Mouse (Mus musculus): Measurements from ENCODE around the gene Klc1. TPM values are rescaled to one million over a fixed set of nuclear protein-coding genes. Genes with fewer than 3 reads are reported as not detected.

Gene Klc1
- polyA plus RNA-seq, 1 experiment, result 85.0 TPM

DNA sequence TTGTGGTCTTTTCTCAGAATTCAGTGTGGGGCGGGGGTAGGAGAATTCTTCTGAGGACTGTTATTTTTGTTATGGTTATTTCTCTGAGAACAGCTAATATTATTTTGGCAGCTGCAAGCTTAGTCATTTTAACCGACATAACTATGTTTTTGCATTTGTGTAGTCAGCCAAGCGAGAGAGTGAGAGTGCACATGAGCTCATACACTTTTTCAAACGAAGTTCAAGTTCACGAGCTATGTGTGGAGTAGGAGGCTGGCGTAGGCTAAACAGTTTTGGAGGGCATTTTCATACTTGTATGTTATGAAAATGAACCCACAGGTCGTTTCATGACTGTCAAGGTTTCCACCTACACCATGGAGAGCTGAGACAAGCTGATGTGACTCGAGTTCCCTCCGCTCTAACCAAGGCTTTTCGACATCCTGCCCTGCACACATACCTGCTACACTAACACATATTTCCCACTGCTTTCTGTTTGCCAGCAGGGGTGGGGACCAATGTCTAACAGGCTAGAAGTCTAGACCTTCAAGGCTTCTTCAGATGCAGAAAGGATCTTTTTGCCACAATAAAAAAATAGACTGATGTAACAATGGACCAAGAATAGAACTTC lies 9.8 kb downstream of the Klc1 start:
- TF ChIP-seq CTCF (IDR thresholded peaks at IDR 0.05; ENCODE audit: borderline replicate concordance, control insufficient read depth, extremely low read depth, insufficient read depth, low read length, poor library complexity) (no peak), POLR2A (IDR thresholded peaks at IDR 0.05; ENCODE audit: control insufficient read depth, extremely low read depth, insufficient read depth, low read length, poor library complexity) (no peak)
- Histone ChIP-seq H3K4me3 (ENCODE audit: control insufficient read depth, insufficient read depth, low read length) (no peak overlapping the region), H3K27me3 (ENCODE audit: control insufficient read depth, insufficient read depth, low read length) (no peaks in the 10 kb centered on the region), H3K27ac (ENCODE audit: control insufficient read depth, insufficient read depth, low read length) (no peak overlapping the region), H3K36me3 (ENCODE audit: control insufficient read depth, insufficient read depth, low read length) (peaks cover 12% of the 10 kb centered on the region), H3K4me1 (replicated peaks; ENCODE audit: control insufficient read depth, insufficient read depth, low read length) (peaks cover 12% of the 10 kb centered on the region)
- DNase-seq, result no peak
- 90% methylated on average over 10 of the region's 10 CpGs for WGBS

DNA sequence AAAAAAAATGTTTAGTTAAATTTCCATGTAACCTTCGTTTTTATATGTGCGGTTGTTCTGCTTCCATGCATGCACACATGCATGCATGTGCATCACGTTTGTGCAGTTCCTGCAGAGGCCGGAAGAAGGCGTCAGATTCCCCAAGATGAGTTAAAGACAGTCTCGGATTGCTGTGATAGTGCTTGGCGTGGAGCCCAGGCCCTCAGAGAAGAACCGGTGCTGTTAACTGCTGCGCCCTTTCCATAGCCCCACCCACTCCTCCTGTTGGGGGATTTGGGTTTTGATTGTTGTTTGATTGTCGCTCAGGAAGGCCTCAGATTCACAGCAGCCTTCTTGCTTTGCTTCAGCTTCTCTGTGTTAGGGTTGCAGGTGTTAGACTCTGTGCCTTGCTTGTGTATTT lies 10.7 kb downstream of the Klc1 start:
- Histone ChIP-seq H3K4me1 (replicated peaks; ENCODE audit: control insufficient read depth, insufficient read depth, low read length) (peaks cover 12% of the 10 kb centered on the region), H3K27ac (ENCODE audit: control insufficient read depth, insufficient read depth, low read length) (no peak overlapping the region), H3K27me3 (ENCODE audit: control insufficient read depth, insufficient read depth, low read length) (no peaks in the 10 kb centered on the region), H3K36me3 (ENCODE audit: control insufficient read depth, insufficient read depth, low read length) (peaks cover 18% of the 10 kb centered on the region), H3K4me3 (ENCODE audit: control insufficient read depth, insufficient read depth, low read length) (no peak overlapping the region)
- DNase-seq, result peak; percentile 35
- no peak for TF ChIP-seq POLR2A (IDR thresholded peaks at IDR 0.05; ENCODE audit: control insufficient read depth, extremely low read depth, insufficient read depth, low read length, poor library complexity)
- no peak for TF ChIP-seq CTCF (IDR thresholded peaks at IDR 0.05; ENCODE audit: borderline replicate concordance, control insufficient read depth, extremely low read depth, insufficient read depth, low read length, poor library complexity)
- WGBS, result 28% methylated on average over 10 of the region's 10 CpGs

DNA sequence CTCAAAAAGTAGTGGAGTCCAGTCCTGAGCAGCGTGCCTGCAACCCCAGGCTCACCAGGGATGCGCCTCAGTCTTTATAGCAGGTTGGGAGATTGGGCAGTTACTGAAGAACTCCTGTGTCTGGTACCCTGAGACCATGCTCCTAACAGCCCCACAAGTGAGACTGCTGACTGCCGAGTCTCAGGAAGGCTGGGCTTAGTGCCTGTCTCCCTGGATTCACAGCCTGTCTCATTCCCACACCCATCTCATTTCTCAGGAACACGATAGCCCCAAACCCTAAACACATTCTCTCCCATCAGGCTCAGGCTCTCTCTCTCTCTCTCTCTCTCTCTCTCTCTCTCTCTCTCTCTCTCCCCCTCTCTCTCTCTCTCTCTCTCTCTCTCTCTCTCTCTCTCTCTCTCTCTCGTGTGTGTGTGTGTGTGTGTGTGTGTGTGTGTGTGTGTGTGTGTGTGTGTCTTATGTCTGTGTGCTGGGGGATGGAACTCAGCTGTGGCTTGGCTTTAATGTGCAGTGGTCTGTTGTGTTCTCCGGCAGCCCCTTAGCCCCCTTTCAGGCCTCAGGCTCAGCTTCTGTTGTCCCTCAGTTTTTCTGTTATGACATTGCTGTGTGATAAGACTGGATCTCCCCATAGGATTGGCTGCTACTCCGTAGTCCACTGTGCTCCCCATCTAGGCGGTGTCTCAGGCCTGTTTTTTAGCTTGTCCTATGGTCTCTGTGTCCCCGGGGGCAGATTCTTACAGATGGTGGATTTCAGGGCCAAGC lies 11.3 kb downstream of the Klc1 start:
- no peak overlapping the region for H3K4me3 ChIP-seq (ENCODE audit: control insufficient read depth, insufficient read depth, low read length)
- WGBS, result 89% methylated on average over 8 of the region's 9 CpGs
- TF ChIP-seq POLR2A (IDR thresholded peaks at IDR 0.05; ENCODE audit: control insufficient read depth, extremely low read depth, insufficient read depth, low read length, poor library complexity) (no peak), CTCF (IDR thresholded peaks at IDR 0.05; ENCODE audit: borderline replicate concordance, control insufficient read depth, extremely low read depth, insufficient read depth, low read length, poor library complexity) (no peak)
- H3K36me3 ChIP-seq (ENCODE audit: control insufficient read depth, insufficient read depth, low read length), result peaks cover 18% of the 10 kb centered on the region
- peaks cover 12% of the 10 kb centered on the region for H3K4me1 ChIP-seq (replicated peaks; ENCODE audit: control insufficient read depth, insufficient read depth, low read length)
- H3K27me3 ChIP-seq (ENCODE audit: control insufficient read depth, insufficient read depth, low read length), result no peaks in the 10 kb centered on the region
- H3K27ac ChIP-seq (ENCODE audit: control insufficient read depth, insufficient read depth, low read length), result no peak overlapping the region
- no peak for DNase-seq

DNA sequence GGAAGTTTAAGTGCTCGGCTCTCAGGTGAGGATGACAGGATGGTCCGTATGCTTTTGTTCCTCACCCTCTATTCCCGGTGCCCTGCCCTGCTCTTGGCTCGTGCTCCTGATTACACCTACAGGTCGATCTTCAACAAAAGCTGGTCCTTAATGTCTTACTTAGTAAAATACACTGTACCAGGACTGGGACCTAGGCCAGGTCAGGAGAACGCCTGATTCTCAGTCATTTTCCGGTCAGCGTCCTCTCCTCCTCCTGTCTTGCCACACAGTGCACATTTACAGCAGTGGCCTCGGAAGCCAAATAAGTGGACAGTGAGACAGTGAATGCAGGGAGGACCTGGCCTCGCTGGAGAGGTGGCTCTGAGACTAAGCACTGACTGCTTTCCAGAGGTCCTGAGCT lies 12.0 kb downstream of the Klc1 start:
- Histone ChIP-seq H3K27ac (ENCODE audit: control insufficient read depth, insufficient read depth, low read length) (no peak overlapping the region), H3K36me3 (ENCODE audit: control insufficient read depth, insufficient read depth, low read length) (peaks cover 24% of the 10 kb centered on the region), H3K27me3 (ENCODE audit: control insufficient read depth, insufficient read depth, low read length) (no peaks in the 10 kb centered on the region), H3K4me1 (replicated peaks; ENCODE audit: control insufficient read depth, insufficient read depth, low read length) (peaks cover 12% of the 10 kb centered on the region), H3K4me3 (ENCODE audit: control insufficient read depth, insufficient read depth, low read length) (no peak overlapping the region)
- WGBS, result 92% methylated on average over 10 of the region's 10 CpGs
- no peak for DNase-seq
- TF ChIP-seq CTCF (IDR thresholded peaks at IDR 0.05; ENCODE audit: borderline replicate concordance, control insufficient read depth, extremely low read depth, insufficient read depth, low read length, poor library complexity), result no peak
- no peak for TF ChIP-seq POLR2A (IDR thresholded peaks at IDR 0.05; ENCODE audit: control insufficient read depth, extremely low read depth, insufficient read depth, low read length, poor library complexity)

DNA sequence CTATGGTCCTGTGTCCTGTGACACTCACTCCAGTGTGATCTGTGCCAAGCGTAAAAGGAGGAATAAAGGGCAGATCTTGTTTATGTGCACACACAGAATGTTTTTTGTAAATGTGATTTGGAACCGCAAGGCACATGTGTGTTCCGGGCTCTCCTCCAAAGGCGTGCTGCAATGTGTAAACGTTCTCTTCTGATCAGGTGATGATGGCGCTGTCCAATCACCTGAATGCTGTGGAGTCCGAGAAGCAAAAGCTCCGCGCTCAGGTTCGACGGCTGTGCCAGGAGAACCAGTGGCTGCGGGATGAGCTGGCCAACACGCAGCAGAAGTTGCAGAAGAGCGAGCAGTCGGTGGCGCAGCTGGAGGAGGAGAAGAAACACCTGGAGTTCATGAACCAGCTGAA lies 15.5 kb downstream of the Klc1 start:
- TF ChIP-seq CTCF (IDR thresholded peaks at IDR 0.05; ENCODE audit: borderline replicate concordance, control insufficient read depth, extremely low read depth, insufficient read depth, low read length, poor library complexity) (no peak), POLR2A (IDR thresholded peaks at IDR 0.05; ENCODE audit: control insufficient read depth, extremely low read depth, insufficient read depth, low read length, poor library complexity) (no peak)
- Histone ChIP-seq H3K27ac (ENCODE audit: control insufficient read depth, insufficient read depth, low read length) (no peak overlapping the region), H3K4me1 (replicated peaks; ENCODE audit: control insufficient read depth, insufficient read depth, low read length) (peaks cover 7% of the 10 kb centered on the region), H3K4me3 (ENCODE audit: control insufficient read depth, insufficient read depth, low read length) (no peak overlapping the region), H3K27me3 (ENCODE audit: control insufficient read depth, insufficient read depth, low read length) (no peaks in the 10 kb centered on the region), H3K36me3 (ENCODE audit: control insufficient read depth, insufficient read depth, low read length) (peaks cover 48% of the 10 kb centered on the region)
- no peak for DNase-seq
- WGBS, result 95% methylated on average over 16 of the region's 16 CpGs

DNA sequence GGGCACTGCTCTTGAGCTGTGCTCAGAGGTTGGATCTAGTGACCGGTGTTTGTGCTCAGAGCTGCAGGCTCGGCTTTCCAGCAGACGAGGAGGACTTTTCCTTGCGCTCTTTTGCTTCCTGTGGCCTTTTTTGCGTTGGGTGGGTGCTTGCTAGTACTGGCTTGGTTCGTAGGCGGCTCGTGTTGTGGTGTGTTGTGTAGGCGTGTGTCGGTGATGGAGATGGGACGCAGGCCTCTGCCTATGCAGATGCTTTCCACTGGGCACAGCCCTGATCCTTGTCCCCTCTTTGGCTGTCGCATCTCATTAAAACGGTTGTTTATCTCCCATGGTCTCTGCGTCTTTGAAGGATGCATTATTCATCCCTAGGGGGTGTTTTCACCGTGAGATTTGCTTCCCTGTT lies 16.2 kb downstream of the Klc1 start:
- TF ChIP-seq POLR2A (IDR thresholded peaks at IDR 0.05; ENCODE audit: control insufficient read depth, extremely low read depth, insufficient read depth, low read length, poor library complexity) (no peak), CTCF (IDR thresholded peaks at IDR 0.05; ENCODE audit: borderline replicate concordance, control insufficient read depth, extremely low read depth, insufficient read depth, low read length, poor library complexity) (no peak)
- Histone ChIP-seq H3K4me1 (replicated peaks; ENCODE audit: control insufficient read depth, insufficient read depth, low read length) (peaks cover under 1% of the 10 kb centered on the region; the same call in 1 of the 2 replicates), H3K27ac (ENCODE audit: control insufficient read depth, insufficient read depth, low read length) (no peak overlapping the region), H3K27me3 (ENCODE audit: control insufficient read depth, insufficient read depth, low read length) (no peaks in the 10 kb centered on the region), H3K4me3 (ENCODE audit: control insufficient read depth, insufficient read depth, low read length) (no peak overlapping the region), H3K36me3 (ENCODE audit: control insufficient read depth, insufficient read depth, low read length) (peaks cover 54% of the 10 kb centered on the region)
- no peak for DNase-seq
- WGBS, result 96% methylated on average over 15 of the region's 15 CpGs
